Mouse (Mus musculus) cerebellum, adult 9-10 months (tissue): ENCODE measurements around the gene Sp100.

Experiments used
- DNase-seq: peaks from one replicate; pipeline ENCODE4 v3.0.0; 2022

Gene Sp100

GRCm38 (mm10) chr1:85703245-85704186 is 53.7 kb downstream of the Sp100 start:
- DNase-seq = peak; percentile 23

GRCm38 (mm10) chr1:85705552-85705951 is 55.8 kb downstream of the Sp100 start:
- no peak for DNase-seq

GRCm38 (mm10) chr1:85706754-85707153 is 57.0 kb downstream of the Sp100 start:
- no peak for DNase-seq

GRCm38 (mm10) chr1:85714501-85714900 is 64.7 kb downstream of the Sp100 start:
- no peak for DNase-seq

GRCm38 (mm10) chr1:85716447-85717027 is 66.7 kb downstream of the Sp100 start:
- DNase-seq = no peak

- DNase-seq = no peak
These were observed 69.3 kb downstream of the Sp100 start for GRCm38 (mm10) chr1:85719049-85719448.

GRCm38 (mm10) chr1:85720220-85720893 is 70.6 kb downstream of the Sp100 start:
- no peak for DNase-seq

- DNase-seq = no peak
These were observed 80.7 kb downstream of the Sp100 start for GRCm38 (mm10) chr1:85730471-85730870.

- DNase-seq = no peak
These were observed 82.8 kb downstream of the Sp100 start for GRCm38 (mm10) chr1:85732581-85732980.

- no peak for DNase-seq
These were observed 84.7 kb downstream of the Sp100 start for GRCm38 (mm10) chr1:85734511-85734910.

- DNase-seq = no peak
These were observed 85.8 kb downstream of the Sp100 start for GRCm38 (mm10) chr1:85735463-85736123.

GRCm38 (mm10) chr1:85736355-85737184 is 86.8 kb downstream of the Sp100 start:
- DNase-seq = peak; percentile 63

- no peak for DNase-seq
These were observed 89.2 kb downstream of the Sp100 start for GRCm38 (mm10) chr1:85739000-85739399.

- no peak for DNase-seq
These were observed 90.0 kb downstream of the Sp100 start for GRCm38 (mm10) chr1:85739819-85740218.

- DNase-seq = no peak
These were observed 91.1 kb downstream of the Sp100 start for GRCm38 (mm10) chr1:85740923-85741322.

GRCm38 (mm10) chr1:85742333-85742732 is 92.5 kb downstream of the Sp100 start:
- no peak for DNase-seq

- DNase-seq = no peak
These were observed 93.2 kb downstream of the Sp100 start for GRCm38 (mm10) chr1:85742916-85743505.

- DNase-seq = no peak
These were observed 94.8 kb downstream of the Sp100 start for GRCm38 (mm10) chr1:85744539-85744938.

- DNase-seq = no peak
These were observed 96.7 kb downstream of the Sp100 start for GRCm38 (mm10) chr1:85746511-85746910.

GRCm38 (mm10) chr1:85749829-85750228 is 100.0 kb downstream of the Sp100 start:
- no peak for DNase-seq

GRCm38 (mm10) chr1:85750650-85751049 is 100.9 kb downstream of the Sp100 start:
- DNase-seq = no peak

GRCm38 (mm10) chr1:85751494-85751893 is 101.7 kb downstream of the Sp100 start:
- DNase-seq = no peak
